In genomic region chr1:57890259-57890902, GRCm38 (mm10) we compare ENCODE assay signal across 8 mouse cellular contexts.
DNase-seq lines count a peak whose midpoint lies in the region; ATAC-seq and TF ChIP-seq lines count a peak whose summit lies in the region.

No protein-coding gene starts in this region.

- peaks cover 5% of the 10 kb centered on the region; the same call in 1 of the 2 replicates for H3K9me3 ChIP-seq in heart, embryonic 14.5 days (ENCODE audit: control insufficient read depth, low read length)
- H3K9me3 ChIP-seq in kidney, postnatal 0 days (replicated peaks; ENCODE audit: low read length) = no peaks in the 10 kb centered on the region

- H3K27me3 ChIP-seq in spleen, adult 2 months (ENCODE audit: control insufficient read depth, insufficient read depth, low read length) = no peaks in the 10 kb centered on the region
- H3K27me3 ChIP-seq in heart, embryonic 14.5 days (ENCODE audit: control insufficient read depth, insufficient read depth, low read length) = no peaks in the 10 kb centered on the region
- H3K27me3 ChIP-seq in kidney, postnatal 0 days (ENCODE audit: insufficient read depth, low read length) = no peaks in the 10 kb centered on the region

- no peak for TF ChIP-seq CTCF in spleen, adult 2 months (IDR thresholded peaks at IDR 0.05; ENCODE audit: extremely low read depth, insufficient read depth, insufficient read length, insufficient replicate concordance)
- TF ChIP-seq CTCF in kidney, postnatal 0 days (IDR thresholded peaks at IDR 0.05; ENCODE audit: low read depth) = no peak

- no peak for TF ChIP-seq POLR2A in spleen, adult 2 months (IDR thresholded peaks at IDR 0.05; ENCODE audit: low read depth, low read length)

- WGBS in spleen, adult 2 months = 68% methylated on average over 5 of the region's 5 CpGs
- 14% methylated on average over 5 of the region's 5 CpGs for WGBS in heart, embryonic 14.5 days
- WGBS in kidney, postnatal 0 days = 43% methylated on average over 5 of the region's 5 CpGs

- ATAC-seq in heart, embryonic 14.5 days (ENCODE audit: insufficient number of reproducible peaks, insufficient read depth, low FRiP score, low read depth) = peak; percentile 68
- ATAC-seq in kidney, postnatal 0 days (replicated peaks; ENCODE audit: low FRiP score, low read depth) = no peak

- H3K36me3 ChIP-seq in spleen, adult 2 months (ENCODE audit: control insufficient read depth, insufficient read depth, low read length) = no peaks in the 10 kb centered on the region
- peaks cover 8% of the 10 kb centered on the region; the same call in 1 of the 2 replicates for H3K36me3 ChIP-seq in heart, embryonic 14.5 days (ENCODE audit: control insufficient read depth, insufficient read depth, low read length)
- H3K36me3 ChIP-seq in kidney, postnatal 0 days (ENCODE audit: insufficient read depth, low read length) = no peaks in the 10 kb centered on the region

- no peak for DNase-seq in spleen, adult 2 months (ENCODE audit: low read depth in 1 of 2, low spot score in 2 of 2)
- DNase-seq in spleen, postnatal 4 days (ENCODE audit: low spot score in 2 of 2) = no peak
- peak; percentile 63 for DNase-seq in kidney, postnatal 0 days (ENCODE audit: low spot score)
- DNase-seq in ovary, postnatal 14 days (ENCODE audit: low spot score) = peak; percentile 26
- no peak for DNase-seq in c-Kit-positive CD71-positive TER-119-positive erythroid progenitor cells, embryonic 14.5 days (ENCODE audit: low spot score)
- no peak for DNase-seq in natural killer cell, adult 2 months (ENCODE audit: low spot score in 2 of 2)
- no peak for DNase-seq in thymus, postnatal 4 days

- H3K4me3 ChIP-seq in spleen, adult 2 months (ENCODE audit: extremely low read depth, insufficient read depth, insufficient read length) = no peak overlapping the region
- no peak overlapping the region for H3K4me3 ChIP-seq in heart, embryonic 14.5 days (ENCODE audit: control insufficient read depth in 1 of 2, insufficient read depth in 1 of 2, low read depth in 1 of 2, low read length in 2 of 2)
- no peak overlapping the region for H3K4me3 ChIP-seq in kidney, postnatal 0 days (replicated peaks; ENCODE audit: low read depth, low read length)

- peak overlapping the region; percentile 37 for H3K4me2 ChIP-seq in heart, embryonic 14.5 days (ENCODE audit: low read length)
- H3K4me2 ChIP-seq in kidney, postnatal 0 days (ENCODE audit: low read length) = 0 out of 2 replicates have a peak overlapping the region, but pooled peaks have one; percentile 3

- no peak overlapping the region for H3K9ac ChIP-seq in heart, embryonic 14.5 days (ENCODE audit: low read length)
- no peak overlapping the region for H3K9ac ChIP-seq in kidney, postnatal 0 days (ENCODE audit: low read depth, low read length)

- no peaks in the 10 kb centered on the region for H3K4me1 ChIP-seq in spleen, adult 2 months (ENCODE audit: control insufficient read depth, insufficient read depth, insufficient read length)
- H3K4me1 ChIP-seq in heart, embryonic 14.5 days (ENCODE audit: control insufficient read depth in 2 of 2, insufficient read depth in 2 of 2, low read length in 2 of 2) = peaks cover 16 to 21% of the 10 kb centered on the region in 2 experiments
- peaks cover 14% of the 10 kb centered on the region; the same call in 1 of the 2 replicates for H3K4me1 ChIP-seq in kidney, postnatal 0 days (replicated peaks; ENCODE audit: insufficient read depth, low read length)

- 0 out of 2 replicates have a peak overlapping the region, but pooled peaks have one; percentile 35 for H3K27ac ChIP-seq in spleen, adult 2 months (ENCODE audit: insufficient read depth, low read length)
- peak overlapping the region; percentile 57 to 61 for H3K27ac ChIP-seq in heart, embryonic 14.5 days (replicated peaks in 1 of 2; ENCODE audit: control insufficient read depth in 1 of 2, insufficient read depth in 1 of 2, low read depth in 2 of 2, low read length in 2 of 2)
- peak overlapping the region; percentile 69 for H3K27ac ChIP-seq in kidney, postnatal 0 days

Comparison
In these comparisons a context has a peak if more than half of its experiments do, and no peak if none do; other contexts are left out.
1. DNase-seq: peak in kidney, postnatal 0 days (single experiment) and ovary, postnatal 14 days (single experiment); none in spleen, adult 2 months (0 of 2), spleen, postnatal 4 days (0 of 2), c-Kit-positive CD71-positive TER-119-positive erythroid progenitor cells, embryonic 14.5 days (single experiment), natural killer cell, adult 2 months (0 of 2) and thymus, postnatal 4 days (single experiment).
2. Peak in every context shown above with its lines, with median percentiles within 50 percentile points of each other: H3K27ac ChIP-seq.